Mouse (Mus musculus) layer of hippocampus, postnatal 10 days (tissue): ENCODE measurements around the gene Cdon. TPM values are rescaled to one million over a fixed set of nuclear protein-coding genes. Genes with fewer than 3 reads are reported as not detected.

ENCODE experiments used
- DNase-seq, 2 experiments: peaks; one replicate each; pipeline ENCODE4 v3.0.0; 2021; ENCODE audit warnings: low spot score in 2 of 2
- total RNA-seq, 2 experiments: library from RNA; stranded (reverse); gene quantifications; 2 replicates each; pipeline ENCODE4 v1.2.3; 2021

The Cdon gene
- total RNA-seq, 2 experiments from 2014 or later: 9.8 to 11.5 TPM

GRCm38 (mm10) chr9:35493033-35493732, 72.3 kb downstream of the Cdon start:
- DNase-seq: no peak

- DNase-seq: no peak
Observed at GRCm38 (mm10) chr9:35493733-35494092, 72.8 kb downstream of the Cdon start.

DNA sequence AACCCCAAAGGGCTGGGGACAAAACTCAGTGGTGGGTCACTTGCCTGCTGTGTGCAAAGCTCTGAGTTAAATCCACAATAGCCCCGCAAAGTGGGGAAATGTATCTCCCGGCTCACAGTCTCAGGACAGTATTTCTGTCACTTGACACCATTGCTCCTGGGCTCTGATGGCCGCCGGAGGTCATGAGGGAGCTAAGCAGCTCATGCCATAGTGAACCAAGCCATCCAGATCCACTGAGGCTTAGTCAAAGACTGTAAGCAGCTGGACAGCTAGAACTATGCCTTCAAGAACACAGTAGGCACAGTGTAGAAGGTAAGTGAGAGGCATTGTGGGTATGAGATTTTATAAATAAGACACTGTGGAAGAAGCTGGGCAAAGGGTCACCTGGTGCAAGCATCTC, 74.0 kb downstream of the Cdon start:
- no peak for DNase-seq

GRCm38 (mm10) chr9:35495471-35495870, 74.5 kb downstream of the Cdon start:
- DNase-seq: no peak

- DNase-seq: no peak
Observed at GRCm38 (mm10) chr9:35499946-35500345, 79.0 kb downstream of the Cdon start.

DNA sequence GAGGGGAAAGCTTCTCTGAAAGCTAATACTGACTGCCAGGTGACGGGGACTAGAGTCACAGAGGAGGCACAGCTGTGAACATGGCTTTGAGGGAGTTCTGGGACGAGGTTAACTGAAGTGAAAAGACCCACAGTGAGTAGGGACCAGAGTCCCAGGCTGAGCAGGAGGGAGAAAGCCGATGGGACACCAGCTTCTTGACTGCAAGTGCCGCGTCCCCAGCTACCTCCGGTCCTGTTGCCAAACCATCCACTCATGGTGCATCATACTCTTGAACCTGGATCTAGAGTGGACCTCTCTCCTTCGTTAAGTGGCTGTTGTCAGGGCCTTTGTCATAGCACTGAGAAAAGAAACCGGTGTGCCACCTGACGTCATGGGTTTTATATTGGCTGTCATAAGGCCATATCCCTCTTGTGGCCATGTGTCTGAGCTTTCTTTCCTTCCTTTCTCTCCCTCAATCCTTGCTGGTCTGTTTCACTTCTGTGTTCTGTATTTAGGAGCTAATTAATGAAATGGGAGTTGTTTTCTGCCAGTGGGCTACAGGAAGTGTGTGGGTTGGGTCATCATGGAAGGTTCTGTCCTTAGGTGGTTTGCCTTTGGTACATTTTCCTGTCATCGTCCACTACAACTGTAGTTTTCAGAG, 81.6 kb downstream of the Cdon start:
- DNase-seq: no peak

GRCm38 (mm10) chr9:35508234-35508633, 87.3 kb downstream of the Cdon start:
- peak; percentile 70 to 71 for DNase-seq

DNA sequence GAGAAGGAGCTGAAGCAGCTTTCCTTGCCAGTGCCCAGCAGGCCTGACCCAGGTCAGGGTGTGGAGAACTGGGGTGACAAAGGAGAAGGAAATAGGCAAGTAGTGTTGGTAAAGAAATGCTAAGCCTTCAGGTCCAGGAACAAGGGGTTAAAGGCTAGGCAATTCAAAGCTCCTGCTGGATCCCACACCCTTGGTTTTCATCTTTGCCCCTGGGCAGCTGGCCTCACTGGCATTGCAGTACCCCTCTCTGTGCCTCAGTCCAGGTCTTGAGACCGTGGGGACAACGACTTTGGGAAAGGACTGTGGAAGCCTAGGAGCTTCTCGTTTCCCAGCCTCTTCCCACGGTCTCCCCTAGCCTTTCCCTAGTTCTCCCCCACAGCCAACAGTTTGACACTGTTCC, 93.0 kb downstream of the Cdon start:
- DNase-seq: no peak

GRCm38 (mm10) chr9:35516182-35516581, 95.3 kb downstream of the Cdon start:
- DNase-seq: no peak

DNA sequence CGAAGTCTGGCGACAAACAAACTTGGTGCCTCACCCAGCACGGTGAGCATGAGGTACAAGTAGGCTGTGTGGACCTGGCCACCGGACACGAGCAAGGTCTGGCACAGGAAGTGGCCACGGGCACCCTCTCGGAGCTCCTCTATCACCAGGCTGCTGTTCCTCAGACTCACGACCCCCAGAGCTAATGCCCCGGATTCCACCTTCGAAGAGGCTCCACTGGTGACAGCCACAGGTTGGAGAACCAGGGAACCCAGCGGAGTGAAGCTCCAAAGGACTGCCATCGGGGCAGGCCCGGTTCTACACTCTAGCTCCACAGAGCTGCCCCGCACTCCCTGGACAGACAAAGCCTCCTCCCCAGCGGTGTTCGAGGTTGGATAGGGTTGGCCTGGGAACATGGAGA, 95.8 kb downstream of the Cdon start:
- DNase-seq: no peak

GRCm38 (mm10) chr9:35518169-35518568, 97.2 kb downstream of the Cdon start, which contains the start of gene Gm1113:
Gene Gm1113 (minus strand): TSS chr9:35518269.
- DNase-seq: no peak

- DNase-seq: no peak
Observed at GRCm38 (mm10) chr9:35520631-35521348, 99.9 kb downstream of the Cdon start.

DNA sequence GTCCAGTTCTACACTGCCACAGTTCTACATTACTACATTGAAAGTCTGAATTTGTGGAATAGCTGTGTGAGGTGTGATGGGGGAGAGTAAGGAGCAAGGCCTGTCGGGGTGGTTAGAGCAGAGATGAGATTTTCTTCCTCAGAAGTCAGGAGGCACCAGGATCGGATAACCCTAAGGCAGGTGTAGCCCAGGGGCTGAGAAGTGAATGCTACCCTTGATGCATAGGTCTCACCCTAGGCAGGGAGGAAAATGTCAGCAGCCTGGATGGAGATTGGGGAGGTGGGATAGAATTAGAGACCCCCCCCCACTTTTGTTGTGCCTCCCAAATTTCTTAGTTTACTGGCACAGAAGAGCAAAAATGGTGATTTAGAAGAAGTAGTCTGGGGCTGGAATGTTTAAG, 101.3 kb downstream of the Cdon start:
- DNase-seq: no peak

GRCm38 (mm10) chr9:35522821-35523515, 102.0 kb downstream of the Cdon start:
- no peak for DNase-seq

- peak in 1 of 2 experiments; percentile 49 for DNase-seq
Observed at GRCm38 (mm10) chr9:35523541-35523940, 102.6 kb downstream of the Cdon start.

DNA sequence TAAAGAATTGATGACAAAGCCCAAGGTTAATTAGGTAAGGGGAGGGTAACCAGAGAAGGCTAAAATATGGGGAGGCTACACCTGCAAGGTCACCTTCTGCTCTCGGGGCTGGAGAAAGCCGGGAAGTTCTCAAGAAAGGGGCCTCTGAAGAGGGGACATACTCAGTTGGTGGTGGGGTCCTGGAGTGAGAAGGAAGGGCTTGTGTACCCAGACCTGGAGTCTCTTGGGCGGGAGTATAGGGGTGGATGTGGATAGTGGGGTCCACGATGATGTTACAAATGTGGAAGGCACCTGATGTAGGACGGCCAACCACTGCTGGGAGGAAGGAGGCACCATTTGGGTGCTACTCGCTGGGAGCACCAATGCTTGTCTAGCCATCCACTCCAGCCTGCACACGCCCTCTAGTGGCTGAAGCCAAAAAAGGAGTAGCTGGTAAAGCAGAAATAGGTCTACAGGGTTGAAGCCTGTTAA, 103.0 kb downstream of the Cdon start:
- peak; percentile 78 to 82 for DNase-seq

DNA sequence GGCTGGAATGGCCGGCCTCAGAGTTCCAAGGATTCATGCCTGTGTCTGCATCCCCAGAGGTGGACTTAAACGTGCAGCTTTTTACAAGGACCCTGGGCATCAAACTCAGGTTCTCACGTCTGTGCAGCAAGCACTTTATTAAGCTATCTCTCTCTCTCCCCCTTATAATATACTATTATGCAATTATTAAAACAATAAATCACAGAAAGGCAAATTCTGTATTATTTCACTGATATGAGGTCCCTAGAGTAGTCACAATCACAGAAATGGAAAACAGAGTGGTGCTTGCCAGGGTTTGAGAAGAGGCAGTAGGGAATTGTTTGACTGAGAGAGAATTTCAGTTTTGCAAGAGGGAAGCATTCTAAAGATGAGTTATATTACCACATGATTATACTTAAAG, 108.2 kb downstream of the Cdon start:
- DNase-seq: no peak

- DNase-seq: no peak
Observed at GRCm38 (mm10) chr9:35529796-35530195, 108.9 kb downstream of the Cdon start.

- no peak for DNase-seq
Observed at GRCm38 (mm10) chr9:35533266-35533665, 112.3 kb downstream of the Cdon start.

- DNase-seq: peak; percentile 59 to 70
Observed at GRCm38 (mm10) chr9:35535110-35535509, 114.2 kb downstream of the Cdon start.

- DNase-seq: no peak
Observed at GRCm38 (mm10) chr9:35535876-35536275, 114.9 kb downstream of the Cdon start.
